Mouse (Mus musculus) CD4-positive helper T cell, adult 2 months (primary cell): ENCODE data around the gene Cenpx.
"Not testable (repeated sequence)": the region's sequence is repeated elsewhere in the genome, so short reads cannot be mapped to it uniquely, and the experiment has no call there.

ENCODE experiments used
- DNase-seq: peaks from one replicate; pipeline ENCODE4 v3.0.0-alpha.2; 2012; ENCODE audit warnings: low read depth, missing footprints, low spot score

Cenpx gene

DNA sequence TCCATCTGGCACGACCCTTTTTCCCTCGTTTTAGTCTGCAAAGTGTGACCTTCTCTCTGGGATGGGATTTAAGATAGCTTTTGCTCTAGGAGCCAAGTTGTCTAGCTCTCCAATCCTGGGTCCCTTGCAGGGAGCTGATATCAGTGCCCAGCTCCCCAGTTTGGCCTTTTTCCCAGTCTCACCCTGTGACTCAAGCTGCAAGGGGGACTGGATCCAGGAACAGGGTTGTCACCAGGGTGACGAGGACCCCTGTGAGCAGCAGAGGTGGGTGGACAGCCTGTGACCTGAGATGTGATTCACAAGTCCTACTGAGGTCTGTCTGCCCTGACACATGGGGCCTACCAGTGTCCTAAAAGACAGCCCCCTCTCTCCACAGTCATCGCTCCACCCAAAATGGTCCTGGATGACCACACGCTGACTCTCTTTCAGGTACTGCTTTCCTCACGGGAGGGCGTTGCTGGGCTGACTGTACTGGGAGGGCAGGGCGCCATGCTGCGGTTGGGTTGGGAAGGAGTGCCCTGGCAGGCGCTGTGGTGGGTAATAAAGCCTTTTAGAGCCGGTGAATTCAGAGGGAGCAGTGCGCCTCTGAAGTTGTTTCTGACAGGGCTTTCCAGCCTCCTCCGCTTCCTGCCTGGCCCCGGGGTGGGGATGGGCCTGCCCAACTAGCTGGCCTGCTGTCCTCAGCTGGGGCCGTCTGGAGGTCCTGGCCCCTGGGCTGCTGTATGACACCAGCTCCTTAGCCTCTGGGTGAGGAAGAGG, 9.7 kb downstream of the Cenpx start:
- DNase-seq, result no peak

DNA sequence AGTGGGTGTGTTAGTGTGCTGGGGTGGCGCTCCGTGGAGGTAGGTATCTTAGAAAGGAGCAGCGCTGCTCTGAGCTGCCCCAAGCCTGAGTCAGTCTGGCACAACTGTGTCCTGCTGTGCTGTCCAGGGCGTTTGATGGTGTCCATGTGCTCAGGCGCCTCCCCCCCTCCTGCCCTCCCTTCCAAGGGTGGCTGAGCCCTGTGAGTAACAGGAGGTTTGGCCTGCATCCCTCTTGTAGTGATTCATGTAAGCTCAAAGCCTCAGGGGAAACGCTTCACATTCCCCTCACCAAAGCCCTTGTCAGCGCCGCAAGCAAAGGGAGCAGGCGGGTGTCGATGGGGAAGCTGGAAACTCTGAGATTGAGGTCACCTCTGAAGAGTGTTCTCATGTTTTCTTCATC, 15.8 kb downstream of the Cenpx start:
- no peak for DNase-seq

DNA sequence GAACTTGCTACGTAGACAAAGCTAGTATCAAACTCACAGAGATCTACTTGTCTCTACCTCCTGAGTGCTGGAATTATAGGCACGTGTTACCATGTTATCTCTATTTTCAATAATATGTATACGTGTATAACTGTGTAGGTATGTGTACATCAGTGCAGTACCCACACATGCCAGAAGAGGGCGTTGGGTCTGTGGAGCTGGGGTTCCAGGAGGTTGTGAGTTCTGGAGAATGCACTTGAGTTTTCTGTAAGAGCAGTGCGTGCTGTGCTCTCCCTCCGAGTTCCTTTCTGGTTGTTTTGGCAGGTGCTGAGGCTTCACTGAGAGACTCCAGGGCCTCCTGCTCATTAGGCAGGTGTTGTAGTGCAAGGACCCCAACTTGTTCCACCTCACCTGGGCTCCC, 17.0 kb downstream of the Cenpx start:
- DNase-seq, result no peak

DNA sequence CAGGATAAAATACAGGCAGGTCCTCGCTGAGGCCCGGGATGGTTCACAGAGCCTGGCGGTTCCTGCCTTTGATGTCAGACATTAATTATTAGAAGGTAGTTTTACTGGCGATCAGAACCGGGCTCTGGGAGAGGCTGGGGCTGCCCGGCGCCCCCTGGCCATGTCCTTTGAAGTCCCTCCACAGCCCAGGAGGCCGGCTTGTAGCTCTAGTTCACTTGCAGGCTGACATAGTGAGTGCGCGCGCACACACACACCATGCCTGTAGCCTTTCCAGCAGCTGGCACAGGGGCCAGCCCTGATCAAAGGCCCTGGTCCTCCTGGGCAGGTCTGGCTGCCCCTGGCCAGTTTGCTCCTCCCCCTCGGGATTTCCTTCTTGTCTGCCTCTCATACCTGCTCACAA, 17.9 kb downstream of the Cenpx start:
- DNase-seq, result no peak

DNA sequence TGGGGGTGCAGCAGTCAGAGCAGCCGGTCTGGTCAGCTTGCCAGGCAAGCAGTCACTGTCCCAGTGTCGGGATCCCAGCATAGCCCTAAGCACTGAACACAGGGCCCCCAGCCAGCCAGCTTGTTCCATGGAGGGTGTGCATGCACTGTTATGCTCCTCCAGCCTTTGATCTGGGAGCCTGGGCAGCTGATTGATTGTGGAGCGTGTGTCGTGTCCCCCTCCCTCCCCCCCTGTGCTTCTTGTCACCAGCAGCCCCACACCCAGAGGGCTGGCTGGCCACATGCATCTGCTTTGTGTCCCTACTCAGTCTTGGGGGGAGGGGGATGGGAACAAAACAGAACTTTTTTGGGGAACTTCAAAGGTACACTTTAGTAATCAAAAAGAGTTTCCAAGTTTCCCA, 18.4 kb downstream of the Cenpx start:
- DNase-seq, result no peak

DNA sequence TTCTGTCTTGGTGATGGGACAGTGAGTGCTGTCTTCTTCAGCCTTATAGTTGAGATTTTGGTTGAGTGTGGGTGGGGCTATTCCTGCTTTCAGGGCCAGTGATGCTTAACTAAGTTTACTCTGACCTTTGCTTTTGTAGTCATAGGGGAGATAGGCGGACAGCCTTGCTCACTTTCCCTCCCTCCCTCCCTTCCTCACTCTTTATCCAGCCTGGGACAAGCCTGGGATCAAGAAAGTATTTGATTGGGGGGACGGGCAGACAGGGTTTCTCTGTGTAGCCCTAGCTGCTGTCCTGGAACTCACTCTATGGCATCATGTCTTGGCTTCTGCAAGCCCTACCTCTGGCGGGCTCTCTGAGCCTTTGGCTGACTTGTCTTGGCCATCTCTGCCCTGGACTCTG, 20.1 kb downstream of the Cenpx start:
- DNase-seq, result no peak

DNA sequence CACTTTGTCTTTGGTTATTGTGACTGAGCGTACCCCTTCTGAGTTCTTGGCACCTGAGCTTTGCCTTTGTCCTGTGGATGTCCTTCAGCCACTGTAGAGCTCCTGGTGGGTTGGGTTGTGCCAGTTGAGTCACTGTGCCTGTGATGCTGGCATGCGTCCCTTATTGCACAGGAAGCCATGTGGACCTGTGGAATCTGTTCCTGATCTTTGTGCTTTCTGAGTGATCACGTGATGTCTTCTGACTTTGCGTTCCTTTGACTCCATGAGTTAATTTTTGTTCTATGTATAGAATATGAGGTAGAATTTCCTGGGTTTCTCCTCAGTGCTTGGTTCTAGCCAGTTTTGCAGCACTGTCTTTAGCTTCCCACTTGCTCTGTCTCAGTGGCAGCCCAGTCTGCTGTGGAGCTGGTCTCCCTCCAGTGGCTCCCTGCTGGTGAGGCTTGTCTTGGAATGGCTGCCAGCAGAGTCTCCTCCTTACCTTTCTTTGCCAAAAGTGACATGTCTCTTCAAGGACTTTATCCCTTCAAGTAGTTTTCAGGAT, 21.0 kb downstream of the Cenpx start:
- no peak for DNase-seq

DNA sequence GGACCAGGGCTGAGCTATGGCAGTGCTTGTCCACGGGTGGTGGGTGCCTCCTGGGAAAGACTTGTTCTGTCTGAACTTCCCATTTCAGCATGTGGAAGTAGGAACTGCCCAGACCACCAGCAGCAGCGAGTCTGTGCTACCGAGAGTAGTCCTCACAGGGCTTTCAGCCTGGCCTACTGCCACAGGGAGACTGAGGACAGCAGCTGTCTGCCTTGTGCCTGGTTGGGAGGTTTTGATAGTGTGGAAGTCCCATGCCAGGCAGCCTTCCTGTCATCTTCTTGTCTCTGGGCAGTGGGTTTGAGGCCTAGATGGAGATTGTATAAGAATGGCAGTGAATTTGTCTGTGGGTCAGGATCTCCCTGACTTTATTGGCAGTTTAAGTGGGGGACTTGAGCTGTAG, 24.2 kb downstream of the Cenpx start:
- no peak for DNase-seq

DNA sequence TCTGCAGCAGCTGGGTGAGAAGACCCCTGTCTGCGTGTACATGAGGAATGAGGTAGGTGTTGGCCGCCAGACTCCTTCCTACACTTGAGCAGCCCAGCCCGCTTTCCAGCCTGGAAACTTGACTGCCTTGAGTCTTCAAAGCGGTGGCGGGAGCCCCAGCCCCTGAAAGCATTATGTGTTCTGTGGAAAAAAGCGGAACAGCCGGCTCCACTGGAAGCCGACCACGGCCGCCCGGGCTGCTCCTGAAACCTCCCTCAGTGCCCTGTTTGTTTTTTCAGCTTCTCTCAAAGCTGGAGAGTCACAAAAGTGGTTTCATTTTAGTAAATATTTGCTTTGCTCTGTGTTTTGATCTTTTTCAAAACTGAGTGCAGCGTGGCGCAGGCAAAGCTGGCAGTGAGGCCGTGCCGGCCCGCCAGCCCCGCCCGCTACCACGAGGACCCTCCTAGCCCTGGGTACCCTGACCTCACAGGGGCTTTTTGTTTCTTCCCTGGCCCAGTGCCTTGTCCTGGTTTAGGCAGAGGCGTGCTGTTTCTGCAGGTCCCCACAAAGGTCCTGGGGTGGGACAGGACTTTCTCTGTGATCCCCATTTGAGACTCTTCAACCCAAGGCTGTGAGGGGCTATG, 26.8 kb downstream of the Cenpx start:
- no peak for DNase-seq

DNA sequence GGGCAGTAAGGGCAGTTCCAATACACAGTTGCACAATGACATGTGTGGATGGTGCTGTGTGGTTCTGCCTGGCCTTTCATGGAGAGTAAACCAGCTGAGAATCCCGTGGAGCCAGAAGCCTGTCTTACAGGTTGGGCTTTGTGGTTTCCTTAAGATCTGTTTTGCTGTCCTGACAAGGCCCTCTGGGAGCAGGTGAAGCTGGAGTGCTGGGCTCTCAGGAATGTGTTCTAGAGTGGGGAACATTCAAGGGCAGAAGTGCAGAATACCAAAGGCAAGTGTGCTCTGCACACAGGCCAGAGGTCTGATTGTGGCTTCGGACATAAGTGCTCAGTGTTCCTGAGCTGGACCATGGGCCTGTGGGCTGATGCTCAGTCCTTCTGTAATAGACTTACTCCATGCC, 28.9 kb downstream of the Cenpx start:
- no peak for DNase-seq

DNA sequence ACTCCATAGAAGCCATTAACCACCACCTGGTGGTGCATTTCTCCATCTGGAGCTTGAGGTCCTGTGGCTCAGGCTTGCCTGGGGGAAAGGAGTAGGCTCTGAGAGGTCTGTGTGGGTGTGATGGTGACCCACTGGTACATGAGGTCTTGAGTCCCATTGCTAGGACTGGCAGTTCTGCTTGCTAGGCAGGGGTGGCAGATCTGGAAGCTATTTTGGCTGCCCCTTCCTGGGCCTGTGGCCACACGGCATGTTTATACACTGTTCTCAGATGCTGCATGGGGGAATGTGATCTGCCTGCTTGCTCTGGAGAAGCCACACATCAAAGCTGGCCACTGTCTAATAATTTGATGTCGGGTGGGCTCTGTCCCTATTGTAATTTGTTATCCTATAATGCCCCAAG, 29.5 kb downstream of the Cenpx start:
- DNase-seq, result no peak

DNA sequence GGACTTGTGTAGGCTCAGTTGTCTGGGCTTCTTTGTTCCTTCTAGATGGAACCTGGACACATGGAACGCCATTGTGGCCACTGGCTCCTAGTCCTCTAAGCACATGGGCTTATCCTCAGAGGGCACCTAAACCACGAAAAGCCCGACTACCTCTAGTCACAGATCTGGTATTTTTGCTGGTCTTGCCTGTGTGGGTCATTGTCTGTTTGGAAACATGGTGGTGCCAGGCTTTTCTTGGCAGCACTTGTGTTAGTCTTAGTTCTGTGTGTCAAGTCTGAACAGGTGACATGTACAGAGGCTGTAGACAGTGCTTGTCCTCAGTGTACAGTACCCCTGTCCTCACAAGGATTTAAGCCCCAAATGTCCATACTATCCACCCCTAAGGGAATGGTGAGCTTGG, 30.0 kb downstream of the Cenpx start:
- no peak for DNase-seq

DNA sequence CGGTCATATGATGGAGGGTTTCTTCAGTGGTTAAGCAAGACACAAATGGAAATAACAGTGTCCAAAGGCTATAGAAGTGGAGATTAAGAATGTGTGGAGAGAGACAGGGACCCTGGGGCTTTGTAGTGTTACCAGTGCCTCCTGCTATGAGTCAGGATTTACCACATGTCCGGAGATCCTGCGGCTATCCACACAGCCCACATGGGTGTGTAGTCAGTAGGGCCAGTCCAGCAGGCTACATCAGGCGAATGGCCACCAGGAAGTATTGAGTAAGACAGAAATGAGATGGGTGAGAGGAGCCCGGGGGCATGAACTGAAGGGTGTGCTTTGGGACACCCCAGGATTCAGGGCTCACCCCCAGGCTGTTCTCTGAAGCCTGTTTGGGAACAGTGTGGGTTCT, 30.9 kb downstream of the Cenpx start:
- DNase-seq, result no peak

DNA sequence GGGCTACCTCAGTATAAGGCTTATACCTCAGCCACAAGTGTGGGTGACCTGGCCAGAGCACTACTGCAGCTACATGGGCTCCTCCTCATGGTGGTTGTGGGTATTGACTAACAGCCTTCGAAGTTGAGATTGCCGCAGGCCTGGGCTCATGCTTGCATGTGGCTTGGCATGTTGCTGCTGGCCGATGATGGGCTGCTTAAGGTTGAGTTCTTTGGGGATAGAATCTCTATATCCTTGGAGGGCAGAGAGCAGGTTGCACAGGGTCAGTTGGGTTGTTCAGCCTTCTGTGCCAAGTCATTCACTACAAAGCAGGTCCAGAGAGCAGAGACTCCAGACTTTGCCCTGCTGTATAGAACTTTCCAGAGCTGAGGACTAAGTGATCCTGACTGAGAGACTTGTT, 33.6 kb downstream of the Cenpx start:
- DNase-seq, result peak; percentile 36

DNA sequence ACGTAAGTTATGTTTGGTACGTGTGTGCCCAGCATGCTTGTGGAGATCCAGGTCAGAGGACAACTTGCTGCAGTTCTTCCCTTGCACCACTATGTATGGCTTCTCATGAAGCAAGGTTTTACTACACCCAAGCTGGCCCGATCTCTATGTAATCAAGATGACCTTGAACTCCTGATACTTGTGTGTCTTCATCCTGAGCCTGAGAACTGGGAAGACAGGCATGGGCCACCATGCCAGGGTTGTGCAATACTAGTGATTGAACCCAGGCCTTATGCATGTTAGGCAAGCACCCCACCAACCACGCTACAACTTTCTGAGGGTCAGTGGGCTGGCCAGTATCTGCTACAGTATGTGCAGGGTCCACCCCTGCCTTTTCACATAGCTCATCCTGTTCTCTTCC, 36.6 kb downstream of the Cenpx start:
- DNase-seq, result no peak

DNA sequence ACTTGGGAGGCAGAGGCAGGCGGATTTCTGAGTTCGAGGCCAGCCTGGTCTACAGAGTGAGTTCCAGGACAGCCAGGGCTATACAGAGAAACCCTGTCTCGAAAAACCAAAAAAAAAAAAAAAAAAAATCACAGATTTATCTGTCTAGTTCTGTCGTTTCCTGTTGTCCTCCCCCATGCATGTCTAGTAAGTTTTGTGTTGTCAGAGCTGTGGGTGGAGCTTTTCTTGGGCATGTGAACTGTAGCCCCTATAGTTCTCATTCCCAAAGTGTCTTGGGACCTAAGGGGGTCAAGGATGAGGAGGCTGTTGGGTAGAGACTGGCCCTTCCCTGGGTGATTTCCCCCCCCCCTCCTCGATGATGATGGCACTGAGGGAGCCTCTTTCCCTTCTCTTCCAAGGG, 37.7 kb downstream of the Cenpx start:
- DNase-seq, result not testable (repeated sequence)

DNA sequence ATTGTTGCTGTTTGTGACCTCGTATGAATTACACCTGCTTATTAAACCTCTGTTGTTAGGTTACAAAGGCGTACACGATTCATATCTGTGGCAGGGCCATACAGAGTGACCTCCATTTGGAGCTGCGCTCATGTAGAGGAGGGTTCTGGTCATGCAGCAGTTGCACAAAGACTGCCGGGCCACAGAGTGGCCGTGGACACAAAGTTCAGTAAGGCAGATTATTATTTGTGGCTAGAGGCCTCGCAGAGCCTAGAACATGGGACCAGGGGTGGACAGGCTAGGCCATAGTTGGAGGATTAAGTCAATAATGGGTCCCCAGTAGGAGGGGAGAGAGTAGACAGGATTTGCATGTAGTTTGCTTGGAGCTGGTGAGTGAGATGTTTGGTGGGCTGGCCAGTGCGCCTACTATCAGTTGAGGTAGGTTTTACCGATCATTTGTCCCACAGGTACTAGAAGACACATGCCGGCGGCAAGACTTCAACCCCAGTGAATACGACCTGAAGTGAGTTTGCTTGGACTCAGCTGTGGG, 39.9 kb downstream of the Cenpx start:
- no peak for DNase-seq

DNA sequence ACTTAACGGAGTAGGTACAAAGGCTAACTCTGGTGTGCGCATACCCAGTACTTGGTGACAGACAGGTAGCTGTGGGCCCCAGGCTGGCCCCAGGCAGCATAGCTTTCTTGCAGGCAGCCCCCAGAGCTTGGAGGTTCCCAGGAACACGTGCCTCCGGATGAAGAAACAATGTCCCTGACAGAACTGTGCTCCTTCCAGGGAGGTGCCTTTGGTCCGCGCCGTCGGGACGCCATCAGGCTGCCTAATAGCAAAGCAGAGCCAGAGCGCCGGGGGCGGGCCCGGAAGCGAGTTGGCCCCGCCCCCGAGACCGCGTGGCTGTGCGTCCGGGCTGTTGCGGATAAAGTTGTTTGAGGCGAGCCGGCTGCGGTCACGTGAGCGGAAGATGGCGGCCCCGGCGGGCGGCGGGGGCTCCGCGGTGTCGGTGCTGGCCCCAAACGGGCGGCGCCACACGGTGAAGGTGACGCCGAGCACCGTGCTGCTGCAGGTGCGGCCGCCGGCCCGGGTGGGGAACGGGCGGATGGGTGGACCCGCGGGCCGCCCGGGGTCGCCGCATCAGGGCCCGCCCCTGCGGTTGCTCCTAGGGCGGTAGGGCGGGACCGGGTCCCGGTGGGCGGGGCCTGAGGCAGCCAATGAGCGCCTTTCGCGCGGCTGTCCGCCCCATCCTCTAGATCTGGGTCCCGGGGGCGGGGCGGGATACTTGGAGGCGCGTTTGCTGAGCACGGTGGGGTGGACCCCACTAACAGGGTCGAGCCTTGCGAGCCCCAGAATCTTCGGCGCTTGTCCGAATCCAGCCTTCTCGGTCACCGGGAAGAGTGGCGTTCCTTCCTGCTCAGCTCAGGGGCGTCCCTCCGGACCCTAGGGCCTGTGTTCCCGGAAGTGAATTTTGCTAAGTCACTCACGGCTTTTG, 40.6 kb downstream of the Cenpx start, which contains the start of gene Aspscr1:
Aspscr1 (plus strand) TSS at position 287 of the 907 bp plus-strand sequence.
- peak; percentile 97 for DNase-seq

DNA sequence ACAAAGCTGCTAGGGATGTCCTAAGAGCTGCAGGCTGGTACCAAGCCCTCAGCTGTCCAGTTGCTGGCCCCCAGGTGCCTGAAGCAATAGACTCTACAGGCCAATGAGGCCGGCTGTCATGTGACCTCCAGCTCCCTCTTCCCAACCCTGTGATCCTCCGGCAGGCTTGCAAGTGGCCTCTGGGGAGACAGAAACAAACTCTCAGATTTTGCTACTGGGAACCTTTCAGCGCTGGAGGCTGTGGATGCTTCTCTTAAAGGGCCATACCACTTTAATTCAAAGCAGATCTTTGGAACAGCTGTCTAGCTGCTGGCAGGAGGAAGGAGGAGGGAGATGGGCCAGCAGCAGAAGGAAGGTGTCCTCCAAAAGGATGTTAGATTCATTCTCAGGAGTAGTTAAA, 46.9 kb downstream of the Cenpx start:
- DNase-seq, result no peak

DNA sequence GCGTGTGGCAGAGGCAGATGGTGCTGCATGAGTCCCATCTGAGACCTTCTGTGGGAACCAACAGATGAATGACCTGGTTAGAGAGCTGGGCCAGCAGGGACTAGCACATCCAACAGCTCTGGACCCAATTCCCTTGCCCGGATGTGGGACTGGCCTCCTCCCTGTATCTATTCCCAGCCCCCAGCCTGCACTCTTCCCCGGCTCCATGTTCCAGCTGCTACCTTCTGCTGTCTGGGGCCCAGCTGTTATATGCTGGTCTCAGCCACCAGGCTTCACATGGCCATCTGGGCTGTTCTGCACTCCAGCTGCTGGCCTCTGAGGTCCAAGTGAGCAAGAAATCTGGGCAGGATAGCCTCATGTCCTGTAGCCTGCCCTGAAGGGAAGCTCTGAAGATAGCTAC, 48.1 kb downstream of the Cenpx start:
- DNase-seq, result no peak

DNA sequence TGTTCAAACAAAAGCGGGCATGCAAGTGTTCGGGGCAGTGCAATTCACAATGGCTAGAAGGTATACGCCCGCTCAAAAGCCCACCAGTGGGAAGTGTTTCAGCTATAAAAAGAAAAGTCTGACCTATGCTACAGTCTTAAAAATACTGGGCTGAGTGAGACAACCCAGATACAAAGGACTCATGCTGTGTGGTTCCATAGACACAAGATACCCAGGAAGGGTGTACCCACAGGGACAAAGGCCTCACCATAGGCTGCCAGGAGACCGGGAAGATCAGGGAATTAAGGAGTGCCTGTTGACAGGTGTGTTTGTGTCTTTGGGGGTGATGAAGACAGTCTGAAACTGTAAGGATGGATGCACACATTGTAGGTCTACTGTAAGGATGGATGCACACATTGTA, 49.8 kb downstream of the Cenpx start:
- DNase-seq, result no peak

DNA sequence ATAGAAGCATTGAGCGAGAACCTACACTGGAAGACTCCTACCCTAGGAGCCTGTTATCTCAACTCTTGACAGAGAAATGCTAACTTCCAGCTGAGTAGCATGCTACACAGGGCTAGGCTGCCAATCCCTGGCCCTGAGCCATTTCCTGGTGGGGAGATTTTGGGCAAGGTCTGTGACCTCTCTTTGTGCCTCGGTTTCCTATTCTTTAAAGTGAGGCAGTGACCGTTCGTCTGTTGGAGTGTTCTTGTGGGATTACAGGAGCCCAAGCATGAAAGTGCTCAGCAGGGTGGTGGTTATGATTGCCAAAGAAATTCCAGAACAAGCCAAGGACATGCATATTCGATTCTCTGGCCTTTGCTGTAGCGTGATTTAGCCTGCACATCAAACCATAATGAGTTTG, 50.8 kb downstream of the Cenpx start:
- no peak for DNase-seq
